Mouse (Mus musculus): ENCODE data around the gene Vwa2. TPM values are rescaled to one million over a fixed set of nuclear protein-coding genes. Genes with fewer than 3 reads are reported as not detected.

Vwa2 gene
- polyA plus RNA-seq (2015; fragmentation: Nextera tagmentation; extraction: Ambion mirVana) = 0.37 and 0.51 TPM in 2 replicates

DNA sequence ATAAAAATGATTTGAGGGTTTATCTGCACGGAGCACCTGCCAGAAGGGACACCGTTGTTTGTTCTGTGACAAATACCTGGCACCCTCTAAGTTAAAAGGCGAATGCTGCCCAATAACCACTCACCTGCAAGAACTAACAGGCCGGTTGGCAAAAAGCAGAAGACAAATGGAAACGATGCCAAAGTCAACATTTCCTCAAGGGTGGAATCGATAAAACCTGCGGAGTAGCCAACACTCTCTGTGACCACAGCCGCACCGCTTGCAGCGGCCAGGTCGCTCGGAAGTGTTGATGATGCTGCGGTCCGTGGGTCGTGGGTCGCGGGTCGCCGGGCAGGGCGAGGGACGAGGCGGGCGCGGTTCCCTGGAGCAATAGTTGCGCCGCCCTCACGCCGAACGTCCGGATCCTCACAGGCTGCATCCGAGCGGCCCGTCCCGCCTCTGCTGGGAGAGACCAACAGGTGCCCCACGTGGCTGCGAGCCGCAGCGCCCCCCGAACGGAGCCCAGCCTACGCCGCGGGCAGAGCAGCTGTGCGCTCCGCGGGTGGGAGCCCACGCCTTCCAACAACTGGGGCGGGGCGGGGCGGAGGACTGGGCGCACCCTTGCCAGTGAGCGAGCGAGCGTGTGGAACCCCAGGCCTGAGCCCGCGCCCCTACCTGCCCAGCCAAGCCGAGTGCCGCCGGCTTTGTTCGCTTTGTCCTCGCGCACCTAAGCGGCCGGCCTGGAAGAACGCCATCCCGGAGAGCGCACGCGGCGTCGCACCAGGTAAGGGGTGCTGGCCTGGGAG is at the start of gene Vwa2:
Gene Vwa2 (plus strand): TSS at position 434 of the 785 bp plus-strand sequence.
- WGBS = 3% methylated on average over 69 of the region's 71 CpGs
- Histone ChIP-seq H3K4me3 (peak within 1 kb of the TSS; percentile 54), H3K36me3 (no peaks in the 10 kb centered on the region), H3K27me3 (replicated peaks) (peaks cover 79% of the 10 kb centered on the region), H3K4me2 (peak within 1 kb of the TSS; percentile 83), H3K9me3 (no peaks in the 10 kb centered on the region), H3K9ac (peak within 1 kb of the TSS; percentile 71), H3K4me1 (peaks cover 25% of the 10 kb centered on the region), H3K27ac (replicated peaks) (no peak within 1 kb of the TSS)
- ATAC-seq (ENCODE audit: extremely low read depth, insufficient number of reproducible peaks, low FRiP score, low TSS enrichment) = peak; percentile 42; the same call in 1 of the 2 replicates

DNA sequence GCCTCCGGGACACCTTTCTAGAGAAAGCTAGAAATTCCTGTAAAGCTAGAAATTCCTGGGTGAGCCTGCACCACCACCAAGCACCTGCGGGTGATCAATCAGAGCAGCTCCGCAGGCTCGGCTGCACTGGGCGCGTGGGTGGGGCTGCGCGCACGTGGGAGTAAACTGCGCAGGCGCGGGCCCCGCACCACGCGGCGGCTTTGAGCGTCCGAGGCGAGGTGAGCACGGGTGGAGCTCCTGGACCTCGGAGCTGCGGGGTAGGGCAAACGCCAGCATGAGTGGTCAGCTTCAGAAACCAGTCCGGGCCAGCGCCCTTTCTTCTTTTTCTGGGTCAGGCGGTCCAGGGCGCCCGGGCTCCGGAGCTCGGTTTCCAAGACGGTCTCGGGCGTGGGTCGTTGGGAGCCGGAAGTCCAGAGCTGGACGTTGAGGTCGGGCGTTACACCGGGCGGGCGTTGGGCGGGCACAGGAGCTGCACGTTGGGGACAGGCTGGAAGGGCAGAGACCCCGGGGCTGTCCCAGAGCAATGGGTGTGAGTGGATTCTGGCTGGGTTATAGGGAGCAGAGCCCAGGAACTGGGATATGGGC is 47.9 kb upstream of the Vwa2 start, which contains the start of gene Tdrd1:
Gene Tdrd1 (plus strand): TSS at position 163 of the 585 bp plus-strand sequence.
- H3K4me1 ChIP-seq = peaks cover 11% of the 10 kb centered on the region
- H3K36me3 ChIP-seq = no peaks in the 10 kb centered on the region
- ATAC-seq (ENCODE audit: extremely low read depth, insufficient number of reproducible peaks, low FRiP score, low TSS enrichment) = no peak
- H3K4me3 ChIP-seq = peak within 1 kb of the TSS; percentile 37
- H3K27me3 ChIP-seq (replicated peaks) = peaks cover 25% of the 10 kb centered on the region
- peak within 1 kb of the TSS; percentile 64 for H3K4me2 ChIP-seq
- H3K27ac ChIP-seq (replicated peaks) = no peak within 1 kb of the TSS
- no peaks in the 10 kb centered on the region for H3K9me3 ChIP-seq
- H3K9ac ChIP-seq = peak within 1 kb of the TSS; percentile 16
- WGBS = 44% methylated on average over 44 of the region's 44 CpGs

DNA sequence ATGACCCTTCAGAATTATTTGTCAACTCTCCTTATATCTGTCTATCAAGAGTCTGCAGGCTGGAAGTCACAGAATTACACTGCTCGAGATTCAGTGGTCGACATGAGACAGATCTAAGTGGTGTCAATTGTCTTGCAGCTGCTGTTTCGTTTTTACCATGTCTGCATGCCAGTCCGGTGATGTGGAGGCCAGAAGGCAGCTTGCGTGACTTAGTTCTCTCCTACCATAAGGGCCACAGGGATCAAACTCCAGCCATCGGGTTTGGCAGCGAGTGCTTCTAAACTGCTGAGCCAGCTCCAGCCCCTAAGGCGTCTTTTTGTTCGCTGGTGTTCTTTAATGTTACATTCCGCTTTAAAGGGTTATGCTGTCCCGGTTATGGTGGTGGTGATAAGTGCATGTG is 45.7 kb upstream of the Vwa2 start:
- no peak for ATAC-seq (ENCODE audit: extremely low read depth, insufficient number of reproducible peaks, low FRiP score, low TSS enrichment)
- Histone ChIP-seq H3K4me2 (no peak overlapping the region), H3K9me3 (no peaks in the 10 kb centered on the region), H3K27ac (replicated peaks) (no peak overlapping the region), H3K9ac (no peak overlapping the region), H3K27me3 (replicated peaks) (peaks cover 25% of the 10 kb centered on the region), H3K36me3 (no peaks in the 10 kb centered on the region), H3K4me1 (peaks cover 6% of the 10 kb centered on the region; the same call in 1 of the 2 replicates), H3K4me3 (no peak overlapping the region)
- WGBS = 74% methylated on average over 11 of the region's 11 CpGs

DNA sequence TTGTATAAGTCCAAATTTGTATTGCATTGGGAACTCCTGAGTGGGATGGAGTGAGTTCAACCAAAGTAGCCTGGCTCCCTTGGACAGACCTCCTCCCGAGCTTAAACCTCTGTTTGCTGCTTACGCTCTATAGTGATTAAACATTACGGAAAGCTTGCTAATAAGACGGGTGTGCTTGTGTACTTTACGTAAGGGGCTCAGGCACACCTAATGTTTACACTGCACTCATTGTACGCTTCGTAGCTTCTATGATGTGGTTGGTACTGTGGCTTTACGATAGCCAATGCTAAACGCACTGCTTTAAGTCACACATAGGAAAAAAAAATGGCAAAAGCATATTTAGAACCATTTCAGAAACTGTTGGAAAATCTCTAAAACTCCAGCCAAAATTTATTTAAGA is 44.8 kb upstream of the Vwa2 start:
- Histone ChIP-seq H3K9me3 (no peaks in the 10 kb centered on the region), H3K27ac (replicated peaks) (no peak overlapping the region), H3K36me3 (no peaks in the 10 kb centered on the region), H3K27me3 (replicated peaks) (peaks cover 25% of the 10 kb centered on the region), H3K4me1 (peaks cover 6% of the 10 kb centered on the region; the same call in 1 of the 2 replicates), H3K4me2 (no peak overlapping the region), H3K4me3 (no peak overlapping the region), H3K9ac (no peak overlapping the region)
- ATAC-seq (ENCODE audit: extremely low read depth, insufficient number of reproducible peaks, low FRiP score, low TSS enrichment) = no peak
- 84% methylated on average over 9 of the region's 9 CpGs for WGBS

DNA sequence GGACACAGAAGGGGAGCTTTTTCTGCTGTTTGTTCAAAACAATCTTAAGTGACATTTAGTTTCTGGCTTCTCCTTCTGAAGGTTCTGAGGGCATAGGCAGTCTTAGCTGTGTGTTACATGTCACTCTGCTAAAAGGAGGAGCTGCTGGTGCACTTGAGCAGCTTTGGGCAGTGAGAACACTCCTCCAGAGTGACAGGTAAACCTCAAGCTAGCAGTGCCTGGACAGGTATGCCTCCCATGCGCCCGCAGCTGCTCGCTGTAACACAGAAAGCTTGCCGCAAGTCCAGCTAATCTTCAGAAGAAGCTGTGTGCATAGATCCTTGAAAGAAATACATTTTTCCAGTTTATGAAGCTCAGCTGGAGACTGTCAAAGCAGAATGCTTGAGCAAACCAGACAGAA is 43.9 kb upstream of the Vwa2 start:
- ATAC-seq (ENCODE audit: extremely low read depth, insufficient number of reproducible peaks, low FRiP score, low TSS enrichment) = no peak
- H3K27me3 ChIP-seq (replicated peaks) = peaks cover 23% of the 10 kb centered on the region
- no peaks in the 10 kb centered on the region for H3K9me3 ChIP-seq
- H3K36me3 ChIP-seq = no peaks in the 10 kb centered on the region
- no peak overlapping the region for H3K4me2 ChIP-seq
- no peak overlapping the region for H3K4me3 ChIP-seq
- H3K4me1 ChIP-seq = peaks cover 6% of the 10 kb centered on the region; the same call in 1 of the 2 replicates
- no peak overlapping the region for H3K9ac ChIP-seq
- WGBS = 88% methylated on average over 4 of the region's 4 CpGs
- H3K27ac ChIP-seq (replicated peaks) = no peak overlapping the region

DNA sequence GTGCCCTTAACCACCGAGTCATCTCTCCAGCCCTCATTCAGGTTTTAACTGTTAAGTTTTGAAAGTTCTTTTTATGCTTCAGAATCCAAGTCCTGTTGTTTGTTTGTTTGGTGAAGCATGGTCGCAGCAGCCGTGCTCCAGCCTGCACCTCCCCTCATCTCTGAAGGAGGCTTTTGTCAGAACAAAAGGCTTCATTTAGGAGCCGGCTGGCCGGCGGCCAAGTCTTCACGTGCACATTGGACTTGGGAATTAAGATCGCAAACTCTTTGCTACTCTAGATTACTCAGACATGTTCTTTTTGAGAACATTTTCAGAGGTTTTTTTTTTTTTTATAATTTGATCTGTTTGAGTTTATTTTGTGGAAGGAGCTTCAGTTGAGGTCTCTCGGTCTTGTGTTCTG is 38.7 kb upstream of the Vwa2 start:
- no peaks in the 10 kb centered on the region for H3K36me3 ChIP-seq
- no peak overlapping the region for H3K4me3 ChIP-seq
- no peaks in the 10 kb centered on the region for H3K9me3 ChIP-seq
- no peak for ATAC-seq (ENCODE audit: extremely low read depth, insufficient number of reproducible peaks, low FRiP score, low TSS enrichment)
- no peaks in the 10 kb centered on the region for H3K27me3 ChIP-seq (replicated peaks)
- H3K9ac ChIP-seq = no peak overlapping the region
- H3K27ac ChIP-seq (replicated peaks) = no peak overlapping the region
- H3K4me2 ChIP-seq = no peak overlapping the region
- H3K4me1 ChIP-seq = peaks cover 7% of the 10 kb centered on the region
- WGBS = 73% methylated on average over 9 of the region's 9 CpGs

DNA sequence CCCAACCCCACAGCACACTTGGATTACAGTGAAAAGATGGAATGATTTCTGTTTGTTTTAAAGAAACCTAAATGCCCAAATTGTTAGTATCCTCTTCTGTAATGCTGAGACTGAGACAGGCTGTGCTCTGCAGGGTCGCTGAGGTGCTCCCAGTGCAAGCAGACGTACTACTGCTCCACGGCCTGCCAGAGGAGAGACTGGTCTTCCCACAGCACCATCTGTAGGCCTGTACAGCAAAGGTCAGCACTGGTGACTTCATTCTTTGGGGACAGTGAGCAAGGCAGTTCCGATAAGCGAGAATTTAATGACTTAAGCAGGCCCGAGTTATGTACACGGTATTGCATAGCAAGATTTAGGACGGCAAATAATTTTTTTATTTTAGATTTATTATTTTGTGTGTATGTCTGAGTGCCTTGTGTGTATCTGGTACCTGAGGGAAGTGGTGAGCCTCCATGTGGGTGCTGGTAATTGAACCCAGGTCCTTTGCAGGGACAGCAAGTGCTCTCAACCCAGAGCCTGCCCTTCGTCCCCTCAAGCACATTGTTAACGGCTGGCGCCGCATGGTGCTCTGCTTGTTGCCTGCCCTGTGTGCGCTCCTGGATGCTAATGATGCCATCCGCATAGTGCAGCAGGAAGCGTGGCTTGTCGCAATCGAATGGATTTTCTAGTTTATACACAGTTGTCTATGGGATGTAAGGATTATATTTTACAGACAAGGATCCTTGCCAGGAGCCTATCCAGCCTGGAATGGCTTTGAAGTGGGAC is 34.9 kb upstream of the Vwa2 start:
- Histone ChIP-seq H3K9me3 (no peaks in the 10 kb centered on the region), H3K4me1 (peaks cover 7% of the 10 kb centered on the region), H3K9ac (no peak overlapping the region), H3K4me3 (no peak overlapping the region), H3K4me2 (no peak overlapping the region), H3K27me3 (replicated peaks) (no peaks in the 10 kb centered on the region), H3K36me3 (no peaks in the 10 kb centered on the region), H3K27ac (replicated peaks) (no peak overlapping the region)
- no peak; the same call in 1 of the 2 replicates for ATAC-seq (ENCODE audit: extremely low read depth, insufficient number of reproducible peaks, low FRiP score, low TSS enrichment)
- 75% methylated on average over 17 of the region's 17 CpGs for WGBS

DNA sequence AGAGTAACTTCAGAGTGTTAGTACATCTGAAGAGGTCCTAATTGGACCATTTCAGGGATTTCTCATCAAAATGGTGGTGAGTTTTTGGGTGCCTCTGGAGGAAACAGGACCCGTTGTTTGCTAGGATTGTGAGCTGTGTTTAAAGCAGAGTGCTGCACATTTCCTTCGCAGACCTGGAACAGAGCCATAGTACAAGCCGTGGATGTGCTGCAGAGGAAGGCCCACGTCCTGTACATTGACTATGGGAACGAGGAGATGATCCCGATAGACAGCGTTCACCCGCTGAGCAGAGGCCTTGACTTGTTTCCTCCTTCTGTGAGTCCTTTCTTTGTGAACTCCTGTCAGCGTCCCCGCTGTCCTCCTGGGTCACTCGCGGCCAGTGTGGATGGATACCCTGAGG is 31.1 kb upstream of the Vwa2 start:
- Histone ChIP-seq H3K4me1 (no peaks in the 10 kb centered on the region), H3K4me2 (no peak overlapping the region), H3K27me3 (replicated peaks) (no peaks in the 10 kb centered on the region), H3K4me3 (no peak overlapping the region), H3K9ac (no peak overlapping the region), H3K36me3 (no peaks in the 10 kb centered on the region), H3K9me3 (peaks cover 11% of the 10 kb centered on the region; the same call in 1 of the 2 replicates), H3K27ac (replicated peaks) (no peak overlapping the region)
- 70% methylated on average over 12 of the region's 12 CpGs for WGBS
- ATAC-seq (ENCODE audit: extremely low read depth, insufficient number of reproducible peaks, low FRiP score, low TSS enrichment) = no peak

DNA sequence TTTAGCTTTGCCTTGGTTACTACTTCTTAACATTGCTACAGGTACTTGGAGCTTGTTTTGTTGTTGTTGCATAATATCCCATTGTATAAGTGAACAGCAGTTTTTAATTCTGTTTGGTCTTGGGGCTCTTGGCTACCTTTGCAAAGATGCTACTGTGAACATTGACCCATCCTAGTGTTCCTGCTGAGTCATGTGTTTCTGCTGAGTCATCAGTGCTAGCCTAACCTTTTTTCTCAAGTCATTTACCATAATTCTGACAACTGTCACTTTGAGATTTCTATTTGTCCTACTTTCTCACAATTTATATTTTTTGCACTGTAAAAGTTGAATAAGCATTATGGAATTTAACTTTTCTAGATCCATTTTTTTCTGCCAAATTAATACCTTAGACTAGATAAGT is 21.5 kb upstream of the Vwa2 start:
- Histone ChIP-seq H3K27me3 (replicated peaks) (no peaks in the 10 kb centered on the region), H3K36me3 (no peaks in the 10 kb centered on the region), H3K4me2 (no peak overlapping the region), H3K27ac (replicated peaks) (no peak overlapping the region), H3K9me3 (0 out of 2 replicates have a peak, but pooled peaks cover 2% of the 10 kb centered on the region), H3K4me1 (peaks cover 22% of the 10 kb centered on the region), H3K9ac (no peak overlapping the region), H3K4me3 (no peak overlapping the region)
- ATAC-seq (ENCODE audit: extremely low read depth, insufficient number of reproducible peaks, low FRiP score, low TSS enrichment) = no peak

DNA sequence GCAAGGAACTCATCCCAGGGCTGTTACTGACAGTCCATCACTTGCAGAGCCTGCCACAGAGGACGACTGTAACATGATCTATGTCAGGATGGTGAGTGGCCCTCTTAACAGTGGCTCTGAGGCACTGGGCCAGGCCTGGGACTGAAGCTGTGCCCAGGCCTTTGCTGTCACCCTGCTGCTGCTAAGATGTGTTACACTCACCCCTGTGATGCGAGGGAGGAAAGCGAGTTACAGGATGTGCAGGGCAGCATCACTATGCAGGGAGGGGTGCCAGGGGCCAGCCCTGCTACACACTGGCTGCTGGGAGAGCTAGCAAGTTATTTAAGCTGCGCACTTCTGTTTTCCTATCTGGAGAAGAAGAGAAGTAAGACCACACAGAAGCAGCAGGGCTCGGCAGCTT is 17.6 kb upstream of the Vwa2 start:
- Histone ChIP-seq H3K36me3 (no peaks in the 10 kb centered on the region), H3K4me2 (no peak overlapping the region), H3K9ac (no peak overlapping the region), H3K4me1 (peaks cover 18% of the 10 kb centered on the region), H3K27me3 (replicated peaks) (no peaks in the 10 kb centered on the region), H3K27ac (replicated peaks) (peak overlapping the region; percentile 43; the same call in 1 of the 2 replicates), H3K4me3 (no peak overlapping the region), H3K9me3 (no peaks in the 10 kb centered on the region)
- 14% methylated on average over 5 of the region's 5 CpGs for WGBS
- no peak for ATAC-seq (ENCODE audit: extremely low read depth, insufficient number of reproducible peaks, low FRiP score, low TSS enrichment)

DNA sequence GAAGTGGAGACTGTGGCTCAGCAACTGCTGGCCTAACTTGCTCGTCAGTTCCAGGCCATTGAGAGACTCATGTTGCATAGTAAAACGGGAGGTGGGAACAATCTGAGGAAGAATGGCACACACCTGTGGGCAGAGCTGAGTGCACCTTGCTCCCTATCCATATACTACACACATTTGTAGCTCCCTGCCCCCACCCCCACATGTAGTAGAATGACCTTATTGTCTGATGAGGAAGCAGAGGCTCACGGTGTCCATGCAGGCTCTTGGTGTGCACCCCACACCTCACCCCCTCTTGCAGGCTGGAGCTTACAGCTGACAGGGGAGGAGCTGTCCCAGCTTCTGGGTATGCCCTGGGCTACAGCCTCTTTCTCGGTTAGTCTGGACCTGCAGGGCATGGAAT is 6.3 kb upstream of the Vwa2 start:
- Histone ChIP-seq H3K27me3 (replicated peaks) (peaks cover 28% of the 10 kb centered on the region), H3K9me3 (no peaks in the 10 kb centered on the region), H3K4me3 (no peak overlapping the region), H3K36me3 (no peaks in the 10 kb centered on the region), H3K4me2 (no peak overlapping the region), H3K4me1 (0 out of 2 replicates have a peak, but pooled peaks cover 5% of the 10 kb centered on the region), H3K9ac (no peak overlapping the region), H3K27ac (replicated peaks) (no peak overlapping the region)
- WGBS = 62% methylated on average over 4 of the region's 4 CpGs
- no peak for ATAC-seq (ENCODE audit: extremely low read depth, insufficient number of reproducible peaks, low FRiP score, low TSS enrichment)
